Mouse (Mus musculus): ENCODE measurements around the gene Piezo1. TPM values are rescaled to one million over a fixed set of nuclear protein-coding genes. Genes with fewer than 3 reads are reported as not detected.
A peak's percentile ranks its signal among the peaks of the same experiment; 100 is the strongest.

Gene Piezo1
- polyA plus RNA-seq, 1 experiment = 156 TPM

DNA sequence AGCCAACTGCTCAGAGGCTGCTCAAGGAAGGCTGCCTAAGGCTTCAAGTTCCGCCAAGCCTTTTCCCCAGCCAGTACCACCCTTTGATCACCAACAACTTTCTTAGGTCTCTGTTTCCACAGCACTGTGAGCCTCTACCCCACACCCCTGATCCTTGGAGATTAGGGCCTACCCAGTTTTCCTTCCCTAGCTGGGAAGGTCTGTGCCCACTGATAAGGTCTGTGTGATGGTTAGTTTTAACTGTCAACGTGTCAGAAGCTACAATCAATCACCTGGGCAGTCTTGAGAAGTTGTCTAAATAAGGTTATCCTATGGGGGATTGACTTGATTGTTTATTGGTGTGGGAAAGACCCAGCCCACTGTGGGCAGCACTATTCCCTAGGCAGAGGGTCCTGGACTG is 13.3 kb downstream of the Piezo1 start:
- Histone ChIP-seq H3K36me3 (ENCODE audit: control insufficient read depth, insufficient read depth) (no peaks in the 10 kb centered on the region), H3K4me3 (no peak overlapping the region), H3K79me2 (ENCODE audit: control insufficient read depth, insufficient read depth) (peaks cover 89% of the 10 kb centered on the region), H3K27me3 (ENCODE audit: control insufficient read depth, insufficient read depth, insufficient read length) (no peaks in the 10 kb centered on the region), H3K4me2 (ENCODE audit: low read depth) (no peak overlapping the region), H3ac (ENCODE audit: control insufficient read depth, insufficient read length) (no peak overlapping the region)
- TF ChIP-seq USF1 (IDR thresholded peaks at IDR 0.05; ENCODE audit: low read depth) = no peak
- no peak for TF ChIP-seq MYOG (IDR thresholded peaks at IDR 0.05; ENCODE audit: control insufficient read depth in 1 of 3, insufficient read depth in 1 of 3, insufficient read length in 2 of 3, low read depth in 2 of 3)
- no peak for TF ChIP-seq MAX (IDR thresholded peaks at IDR 0.05; ENCODE audit: low read depth)
- no peak for TF ChIP-seq SRF (IDR thresholded peaks at IDR 0.05; ENCODE audit: control insufficient read depth, insufficient read length, low read depth)
- no peak for TF ChIP-seq CEBPB (IDR thresholded peaks at IDR 0.05; ENCODE audit: insufficient read depth, poor library complexity, severe bottlenecking)
- TF ChIP-seq TCF3 (IDR thresholded peaks at IDR 0.05; ENCODE audit: insufficient read length, low read depth) = no peak
- TF ChIP-seq REST (IDR thresholded peaks at IDR 0.05; ENCODE audit: insufficient read depth, insufficient read length) = no peak
- no peak for TF ChIP-seq MYOD1 (IDR thresholded peaks at IDR 0.05; ENCODE audit: control insufficient read depth in 1 of 3, insufficient read length in 2 of 3, low read depth in 2 of 3)
- no peak for TF ChIP-seq POLR2A (IDR thresholded peaks at IDR 0.05; ENCODE audit: insufficient read length, low read depth)
- TF ChIP-seq POLR2AphosphoS2 (IDR thresholded peaks at IDR 0.05; ENCODE audit: insufficient read length, low read depth) = no peak
- no peak for TF ChIP-seq E2F4 (IDR thresholded peaks at IDR 0.05; ENCODE audit: insufficient read depth)

DNA sequence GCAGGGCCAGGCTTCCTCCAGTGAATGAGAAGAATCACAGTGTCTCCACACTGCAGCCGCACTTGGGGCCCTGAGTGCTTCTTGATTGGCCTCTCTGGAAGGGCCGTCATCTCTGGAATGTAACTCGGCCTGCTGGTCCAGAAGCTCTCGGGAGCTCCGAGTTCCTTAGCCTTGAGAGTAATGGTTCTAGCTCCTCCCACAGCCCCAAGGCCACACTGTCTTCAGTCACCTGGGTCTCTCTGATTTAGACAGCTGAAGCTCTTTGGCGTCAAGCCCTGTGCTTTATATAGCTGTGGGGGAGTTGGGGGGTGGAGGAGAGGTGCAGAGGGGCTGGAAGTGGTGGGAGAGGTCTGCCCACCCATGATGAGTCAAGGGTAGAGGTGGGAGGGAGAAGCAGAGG is 14.1 kb downstream of the Piezo1 start:
- Histone ChIP-seq H3K79me2 (ENCODE audit: control insufficient read depth, insufficient read depth) (peaks cover 89% of the 10 kb centered on the region), H3K4me2 (ENCODE audit: low read depth) (peak overlapping the region; percentile 42), H3ac (ENCODE audit: control insufficient read depth, insufficient read length) (no peak overlapping the region), H3K4me3 (no peak overlapping the region), H3K36me3 (ENCODE audit: control insufficient read depth, insufficient read depth) (no peaks in the 10 kb centered on the region), H3K27me3 (ENCODE audit: control insufficient read depth, insufficient read depth, insufficient read length) (no peaks in the 10 kb centered on the region)
- TF ChIP-seq POLR2AphosphoS2 (IDR thresholded peaks at IDR 0.05; ENCODE audit: insufficient read length, low read depth) (no peak), MAX (IDR thresholded peaks at IDR 0.05; ENCODE audit: low read depth) (no peak), MYOD1 (IDR thresholded peaks at IDR 0.05; ENCODE audit: control insufficient read depth in 1 of 3, insufficient read length in 2 of 3, low read depth in 2 of 3) (peak in 1 of 3 experiments; percentile 65), REST (IDR thresholded peaks at IDR 0.05; ENCODE audit: insufficient read depth, insufficient read length) (no peak), USF1 (IDR thresholded peaks at IDR 0.05; ENCODE audit: low read depth) (no peak), TCF12 (IDR thresholded peaks at IDR 0.05; ENCODE audit: insufficient read depth, poor library complexity, severe bottlenecking) (no peak), TCF3 (IDR thresholded peaks at IDR 0.05; ENCODE audit: insufficient read length, low read depth) (no peak), MYOG (IDR thresholded peaks at IDR 0.05; ENCODE audit: control insufficient read depth in 1 of 3, insufficient read depth in 1 of 3, insufficient read length in 2 of 3, low read depth in 2 of 3) (peak in 2 of 3 experiments; percentile 2 to 59), SRF (IDR thresholded peaks at IDR 0.05; ENCODE audit: control insufficient read depth, insufficient read length, low read depth) (no peak), POLR2A (IDR thresholded peaks at IDR 0.05; ENCODE audit: insufficient read length, low read depth) (no peak), E2F4 (IDR thresholded peaks at IDR 0.05; ENCODE audit: insufficient read depth) (no peak)

DNA sequence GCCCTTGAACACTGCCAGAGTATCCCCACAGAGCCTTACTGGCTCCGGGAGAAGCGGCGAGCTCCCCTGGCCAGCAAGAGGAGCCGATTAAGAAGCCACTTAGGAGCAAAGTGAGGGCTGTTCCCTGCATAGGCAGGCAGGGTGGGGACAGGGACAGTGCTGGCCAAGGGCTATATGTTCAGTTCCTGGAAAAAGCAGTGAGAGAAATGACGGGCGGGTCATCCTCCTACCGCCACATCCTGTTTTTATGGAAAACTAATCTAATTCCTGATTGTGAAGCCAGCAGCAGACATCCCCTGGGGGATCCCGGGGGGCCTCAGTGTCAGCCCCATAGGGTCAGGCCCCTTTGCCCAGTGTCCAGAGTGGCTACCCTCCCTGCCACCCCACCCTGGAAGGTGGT is 19.8 kb downstream of the Piezo1 start:
- Histone ChIP-seq H3K4me2 (ENCODE audit: low read depth) (no peak overlapping the region), H3K79me2 (ENCODE audit: control insufficient read depth, insufficient read depth) (peaks cover 93% of the 10 kb centered on the region), H3ac (ENCODE audit: control insufficient read depth, insufficient read length) (no peak overlapping the region), H3K36me3 (ENCODE audit: control insufficient read depth, insufficient read depth) (no peaks in the 10 kb centered on the region), H3K4me3 (no peak overlapping the region), H3K27me3 (ENCODE audit: control insufficient read depth, insufficient read depth, insufficient read length) (no peaks in the 10 kb centered on the region)
- TF ChIP-seq E2F4 (IDR thresholded peaks at IDR 0.05; ENCODE audit: insufficient read depth) (no peak), TCF12 (IDR thresholded peaks at IDR 0.05; ENCODE audit: insufficient read depth, poor library complexity, severe bottlenecking) (no peak), SRF (IDR thresholded peaks at IDR 0.05; ENCODE audit: control insufficient read depth, insufficient read length, low read depth) (no peak), MYOD1 (IDR thresholded peaks at IDR 0.05; ENCODE audit: control insufficient read depth in 1 of 3, insufficient read length in 2 of 3, low read depth in 2 of 3) (no peak), TCF3 (IDR thresholded peaks at IDR 0.05; ENCODE audit: insufficient read length, low read depth) (no peak), USF1 (IDR thresholded peaks at IDR 0.05; ENCODE audit: low read depth) (no peak)

DNA sequence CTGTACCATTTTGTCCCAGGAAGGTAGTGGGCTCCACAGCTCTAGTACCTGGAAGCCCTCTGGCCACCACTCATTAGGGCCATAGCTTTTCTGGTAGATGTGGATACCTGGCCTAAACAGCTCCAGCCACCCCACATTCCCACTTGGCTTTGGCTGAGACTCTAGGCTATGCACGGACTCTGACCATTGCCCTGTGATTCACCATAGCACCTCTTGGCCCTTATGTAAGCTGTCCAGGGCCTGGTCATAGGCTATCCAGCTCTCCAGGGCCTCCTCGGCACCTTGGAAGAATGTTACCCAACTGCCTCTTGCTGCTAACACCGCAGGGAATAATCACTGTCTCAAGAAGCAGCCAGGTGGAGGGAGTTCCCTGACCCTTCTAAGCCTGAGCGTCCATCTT is 22.0 kb downstream of the Piezo1 start:
- H3K36me3 ChIP-seq (ENCODE audit: control insufficient read depth, insufficient read depth) = no peaks in the 10 kb centered on the region
- H3K79me2 ChIP-seq (ENCODE audit: control insufficient read depth, insufficient read depth) = peaks cover 95% of the 10 kb centered on the region
- no peaks in the 10 kb centered on the region for H3K27me3 ChIP-seq (ENCODE audit: control insufficient read depth, insufficient read depth, insufficient read length)
- no peak overlapping the region for H3ac ChIP-seq (ENCODE audit: control insufficient read depth, insufficient read length)
- TF ChIP-seq TCF12 (IDR thresholded peaks at IDR 0.05; ENCODE audit: insufficient read depth, poor library complexity, severe bottlenecking) (no peak), USF1 (IDR thresholded peaks at IDR 0.05; ENCODE audit: low read depth) (no peak), CEBPB (IDR thresholded peaks at IDR 0.05; ENCODE audit: insufficient read depth, poor library complexity, severe bottlenecking) (no peak), MYOG (IDR thresholded peaks at IDR 0.05; ENCODE audit: control insufficient read depth in 1 of 3, insufficient read depth in 1 of 3, insufficient read length in 2 of 3, low read depth in 2 of 3) (no peak), POLR2AphosphoS2 (IDR thresholded peaks at IDR 0.05; ENCODE audit: insufficient read length, low read depth) (no peak), POLR2A (IDR thresholded peaks at IDR 0.05; ENCODE audit: insufficient read length, low read depth) (no peak), REST (IDR thresholded peaks at IDR 0.05; ENCODE audit: insufficient read depth, insufficient read length) (no peak), E2F4 (IDR thresholded peaks at IDR 0.05; ENCODE audit: insufficient read depth) (no peak), TCF3 (IDR thresholded peaks at IDR 0.05; ENCODE audit: insufficient read length, low read depth) (no peak), SRF (IDR thresholded peaks at IDR 0.05; ENCODE audit: control insufficient read depth, insufficient read length, low read depth) (no peak), MYOD1 (IDR thresholded peaks at IDR 0.05; ENCODE audit: control insufficient read depth in 1 of 3, insufficient read length in 2 of 3, low read depth in 2 of 3) (no peak), MAX (IDR thresholded peaks at IDR 0.05; ENCODE audit: low read depth) (no peak)
- no peak overlapping the region for H3K4me2 ChIP-seq (ENCODE audit: low read depth)
- no peak overlapping the region for H3K4me3 ChIP-seq

DNA sequence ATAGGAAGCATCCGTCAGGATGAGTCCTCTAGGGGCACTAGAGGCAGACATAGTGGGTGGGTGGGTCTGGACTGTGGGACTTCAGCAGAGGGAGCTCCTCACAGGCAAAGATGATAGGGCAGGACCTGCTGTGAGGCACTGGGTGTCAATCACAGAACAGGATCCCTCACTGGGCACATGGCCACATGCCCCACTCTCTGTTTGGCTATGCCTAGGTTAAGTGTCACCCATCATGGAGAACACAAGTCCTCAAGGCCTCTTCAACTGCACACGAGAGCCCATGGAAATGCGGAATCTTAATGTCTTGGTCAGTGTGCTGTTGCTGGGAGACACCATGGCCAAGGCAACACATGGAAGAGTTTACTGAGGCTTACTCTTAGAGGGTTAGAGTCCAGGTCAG is 23.2 kb downstream of the Piezo1 start:
- H3K4me3 ChIP-seq = no peak overlapping the region
- H3ac ChIP-seq (ENCODE audit: control insufficient read depth, insufficient read length) = no peak overlapping the region
- H3K79me2 ChIP-seq (ENCODE audit: control insufficient read depth, insufficient read depth) = peaks cover 91% of the 10 kb centered on the region
- H3K4me2 ChIP-seq (ENCODE audit: low read depth) = no peak overlapping the region
- H3K36me3 ChIP-seq (ENCODE audit: control insufficient read depth, insufficient read depth) = no peaks in the 10 kb centered on the region
- H3K27me3 ChIP-seq (ENCODE audit: control insufficient read depth, insufficient read depth, insufficient read length) = no peaks in the 10 kb centered on the region
- TF ChIP-seq TCF12 (IDR thresholded peaks at IDR 0.05; ENCODE audit: insufficient read depth, poor library complexity, severe bottlenecking) = no peak
- no peak for TF ChIP-seq USF1 (IDR thresholded peaks at IDR 0.05; ENCODE audit: low read depth)
- no peak for TF ChIP-seq E2F4 (IDR thresholded peaks at IDR 0.05; ENCODE audit: insufficient read depth)
- no peak for TF ChIP-seq MYOG (IDR thresholded peaks at IDR 0.05; ENCODE audit: control insufficient read depth in 1 of 3, insufficient read depth in 1 of 3, insufficient read length in 2 of 3, low read depth in 2 of 3)
- no peak for TF ChIP-seq MYOD1 (IDR thresholded peaks at IDR 0.05; ENCODE audit: control insufficient read depth in 1 of 3, insufficient read length in 2 of 3, low read depth in 2 of 3)
- no peak for TF ChIP-seq TCF3 (IDR thresholded peaks at IDR 0.05; ENCODE audit: insufficient read length, low read depth)
- no peak for TF ChIP-seq POLR2A (IDR thresholded peaks at IDR 0.05; ENCODE audit: insufficient read length, low read depth)
- TF ChIP-seq SRF (IDR thresholded peaks at IDR 0.05; ENCODE audit: control insufficient read depth, insufficient read length, low read depth) = no peak
- no peak for TF ChIP-seq POLR2AphosphoS2 (IDR thresholded peaks at IDR 0.05; ENCODE audit: insufficient read length, low read depth)
- no peak for TF ChIP-seq MAX (IDR thresholded peaks at IDR 0.05; ENCODE audit: low read depth)
- no peak for TF ChIP-seq CEBPB (IDR thresholded peaks at IDR 0.05; ENCODE audit: insufficient read depth, poor library complexity, severe bottlenecking)
- no peak for TF ChIP-seq REST (IDR thresholded peaks at IDR 0.05; ENCODE audit: insufficient read depth, insufficient read length)

Measured in myocyte (in vitro differentiated cells).